Mouse (Mus musculus): ENCODE data around the gene Rnft1. TPM values are rescaled to one million over a fixed set of nuclear protein-coding genes. Genes with fewer than 3 reads are reported as not detected.
A peak's percentile ranks its signal among the peaks of the same experiment; 100 is the strongest.
"Not testable (repeated sequence)": the region's sequence is repeated elsewhere in the genome, so short reads cannot be mapped to it uniquely, and the experiment has no call there.

Rnft1 gene
- polyA plus RNA-seq (2017; shearing (Covaris generic)) = 10 to 100 TPM; 46.0 to 49.9 TPM

DNA sequence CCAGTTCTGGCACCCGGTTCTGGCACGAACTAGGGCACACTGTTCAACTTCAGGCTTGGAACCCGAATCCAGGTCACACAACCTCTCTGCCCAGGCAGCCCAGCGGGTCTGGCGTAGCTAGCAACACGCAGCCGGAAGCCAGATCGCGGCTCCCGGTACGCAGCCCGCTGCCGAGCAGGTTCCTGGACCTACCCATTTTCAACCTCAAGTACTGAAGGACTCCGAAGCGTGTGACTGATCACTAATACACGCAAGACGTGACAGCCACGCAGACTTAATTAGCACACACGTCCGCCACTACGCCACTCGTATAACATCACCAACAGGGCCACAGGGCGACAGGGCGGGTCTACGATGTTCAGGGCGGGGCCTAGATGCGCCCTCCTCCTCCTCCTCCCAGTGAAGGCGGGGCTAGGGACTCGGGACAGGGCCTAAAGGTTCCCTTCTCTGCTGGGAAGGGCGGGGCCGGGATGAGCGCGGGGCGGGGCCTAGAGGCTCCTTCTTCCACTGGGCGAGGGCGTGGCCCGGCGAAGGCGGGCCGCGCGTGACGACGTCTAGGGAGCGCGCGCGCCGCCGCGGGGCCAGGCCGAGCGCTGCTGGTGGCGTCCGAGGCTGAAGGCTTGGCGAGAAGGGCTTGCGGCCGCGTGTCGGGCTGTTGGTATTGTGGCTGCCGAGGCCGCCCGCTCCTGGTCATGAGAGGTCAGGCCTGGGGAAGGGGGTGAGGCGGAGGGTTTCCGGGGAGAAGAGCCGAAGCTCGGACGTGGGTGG lies at the start of gene Rnft1:
TSS of gene Rnft1 (plus strand) at position 557 of the 768 bp plus-strand sequence.
- peak; percentile 94 for ATAC-seq

DNA sequence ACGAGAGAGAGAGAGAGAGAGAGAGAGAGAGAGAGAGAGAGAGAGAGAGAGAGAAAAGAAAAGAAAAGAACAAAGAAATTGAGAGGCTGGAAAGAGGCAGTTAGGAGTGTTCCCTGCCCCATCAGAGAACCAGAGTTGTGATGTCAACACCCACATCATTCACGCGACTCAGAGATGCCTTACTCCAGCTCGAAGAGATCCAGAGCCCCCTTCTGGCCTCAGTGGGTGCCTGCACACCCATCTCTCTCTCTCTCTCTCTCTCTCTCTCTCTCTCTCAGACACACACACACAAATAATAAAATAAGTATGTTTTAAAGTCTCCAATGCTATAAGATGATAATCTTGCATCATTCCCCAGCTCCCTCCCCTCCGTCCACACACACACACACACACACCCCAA lies 47.6 kb upstream of the Rnft1 start:
- ATAC-seq = peak; percentile 39

DNA sequence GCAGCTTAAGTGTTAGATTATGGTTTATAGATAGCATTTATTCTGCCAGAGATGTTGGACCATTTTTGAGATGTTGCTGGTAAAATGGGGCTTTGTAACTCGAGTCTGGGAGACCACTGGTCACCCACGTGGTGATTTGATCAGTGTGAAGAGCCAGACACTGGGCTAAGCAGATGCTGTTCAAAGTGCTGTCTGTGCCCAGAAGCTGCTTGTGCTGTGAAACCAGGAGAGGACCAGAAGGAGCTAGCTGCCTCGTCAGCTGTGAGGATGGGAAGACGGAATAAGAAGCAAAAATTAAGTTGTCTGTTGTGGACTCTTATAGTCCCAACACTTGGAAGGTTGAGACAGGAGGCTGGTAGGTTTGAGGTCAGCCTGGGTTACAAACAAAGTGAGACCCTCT lies 46.2 kb upstream of the Rnft1 start:
- ATAC-seq = no peak

DNA sequence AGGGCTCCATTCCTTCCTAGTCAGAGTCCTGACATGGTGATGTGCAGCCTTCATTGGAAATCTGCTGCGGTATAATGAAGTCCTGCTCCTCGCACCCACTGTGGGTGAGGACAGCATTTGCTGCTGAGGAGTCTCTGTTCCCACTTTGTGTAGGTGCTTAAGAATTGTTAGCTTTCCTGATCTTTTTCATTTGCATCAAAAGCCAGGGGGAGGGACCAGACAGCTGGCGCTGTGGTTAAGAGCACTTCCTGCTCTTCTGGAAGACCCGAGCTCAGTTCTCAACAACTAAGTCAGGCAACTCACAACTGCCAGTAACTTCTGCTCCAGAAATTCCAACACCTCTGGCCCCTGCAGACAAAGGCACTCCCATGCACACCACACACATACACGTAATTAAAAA lies 43.7 kb upstream of the Rnft1 start:
- no peak for ATAC-seq

DNA sequence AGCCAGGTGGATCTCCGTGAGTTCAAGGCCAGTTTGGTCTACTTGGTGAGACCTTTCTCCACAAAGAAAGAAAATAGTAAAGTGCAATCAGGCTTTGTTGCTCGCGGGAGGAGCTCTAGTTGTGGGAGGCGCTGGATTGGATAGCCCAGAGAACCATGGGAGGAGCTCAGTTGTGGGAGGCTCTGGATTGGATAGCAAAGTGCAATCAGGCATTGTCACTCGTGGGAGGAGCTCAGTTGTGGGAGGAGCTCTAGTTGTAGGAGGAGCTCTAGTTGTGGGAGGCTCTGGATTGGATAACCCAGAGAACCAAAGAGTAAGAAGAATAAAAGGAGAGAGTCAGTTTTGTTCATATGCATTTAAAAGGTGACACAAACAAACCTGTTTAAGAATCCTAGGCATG lies 30.5 kb upstream of the Rnft1 start:
- ATAC-seq = no peak

DNA sequence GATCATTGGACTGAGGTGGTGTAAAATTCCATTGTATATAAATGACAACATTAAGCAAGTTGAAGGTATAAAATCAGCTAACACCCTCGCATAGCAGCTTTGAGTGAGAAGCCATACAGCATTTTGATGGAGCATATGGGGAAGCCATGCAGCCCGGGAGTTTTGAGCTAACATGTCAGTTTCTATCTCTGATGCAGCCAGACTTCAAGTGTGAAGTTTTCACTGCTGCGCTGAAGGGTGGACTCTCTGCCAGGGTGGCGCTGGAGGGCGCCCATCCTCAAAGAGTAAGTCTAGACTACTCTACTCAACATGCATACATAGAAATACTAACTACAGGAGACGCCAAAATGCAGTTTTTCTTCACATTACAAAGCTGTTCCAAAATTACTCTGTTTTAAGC lies 26.9 kb upstream of the Rnft1 start:
- ATAC-seq = no peak

DNA sequence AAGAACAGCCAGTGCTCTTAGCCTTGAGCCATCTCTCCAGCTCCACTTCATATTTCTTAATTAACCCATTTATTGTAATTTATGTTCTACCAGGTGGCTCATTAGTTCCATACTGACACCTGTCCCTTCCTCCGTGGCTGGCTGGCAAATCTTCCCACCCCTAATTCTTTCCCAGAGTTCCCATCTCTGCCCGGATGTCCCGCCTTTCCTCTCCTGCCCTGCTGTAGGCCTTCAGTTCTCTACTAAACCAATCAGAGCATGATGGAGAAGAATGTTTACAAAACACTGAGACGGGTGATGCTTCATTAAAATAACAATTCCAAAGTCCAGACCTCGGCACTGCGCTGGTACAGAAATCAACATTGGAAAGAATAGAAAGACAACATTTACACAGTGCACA lies 25.6 kb upstream of the Rnft1 start:
- no peak for ATAC-seq

DNA sequence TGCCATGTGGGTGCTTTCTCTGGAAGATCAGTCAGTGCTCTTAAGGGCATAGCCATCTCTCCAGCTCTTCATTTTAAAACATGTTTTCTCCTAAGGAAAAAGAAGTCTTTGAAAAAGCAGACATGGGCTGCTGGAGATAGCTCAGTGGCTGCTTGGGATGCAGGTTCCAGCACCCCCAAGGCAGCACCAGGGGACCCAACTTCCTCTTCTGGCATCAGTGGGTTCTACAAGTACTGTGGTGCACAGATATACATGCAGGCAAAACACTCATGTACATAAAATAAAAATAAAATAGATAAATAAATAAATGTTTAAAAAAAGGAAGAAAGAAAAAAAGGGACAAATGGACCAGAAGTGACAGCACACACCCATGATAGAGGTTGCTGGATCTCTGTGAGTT lies 21.9 kb upstream of the Rnft1 start:
- no peak for ATAC-seq

DNA sequence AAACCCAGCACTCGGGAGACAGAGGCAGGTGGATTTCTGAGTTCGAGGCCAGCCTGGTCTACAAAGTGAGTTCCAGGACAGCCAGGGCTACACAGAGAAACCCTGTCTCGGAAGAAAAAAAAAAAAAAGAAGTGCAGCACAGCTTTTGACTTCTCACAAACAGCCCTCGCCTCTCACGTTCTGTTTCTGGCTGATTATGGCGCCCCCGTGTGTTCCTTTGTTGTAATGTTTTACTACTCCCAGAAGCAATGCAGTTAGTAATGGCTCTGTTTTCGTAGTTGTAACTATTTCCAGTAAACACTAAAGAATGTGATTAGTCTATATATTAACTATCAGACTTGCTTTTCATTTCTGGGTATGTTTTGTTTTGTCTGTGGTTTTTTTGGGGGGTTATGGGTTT lies 20.2 kb upstream of the Rnft1 start:
- not testable (repeated sequence) for ATAC-seq

DNA sequence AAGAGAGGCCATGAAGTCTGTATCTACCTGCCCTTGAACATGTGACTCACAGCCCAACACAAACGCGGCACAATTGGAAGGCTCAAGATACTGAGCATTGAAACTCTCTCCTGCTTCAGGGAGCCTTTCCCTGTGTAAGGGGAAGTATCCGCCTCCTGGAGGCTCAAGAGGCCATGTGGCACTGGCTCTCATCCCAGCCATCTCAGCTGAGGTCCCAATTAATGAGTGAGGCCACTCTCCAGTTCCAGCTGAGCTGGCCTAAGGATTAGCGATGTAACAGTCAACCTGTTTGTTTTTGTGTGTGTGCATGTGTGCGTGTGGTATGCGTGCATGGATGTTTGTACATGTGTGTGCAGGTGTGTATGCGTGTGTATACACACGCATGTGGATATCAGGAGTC lies 16.1 kb upstream of the Rnft1 start:
- ATAC-seq = no peak

DNA sequence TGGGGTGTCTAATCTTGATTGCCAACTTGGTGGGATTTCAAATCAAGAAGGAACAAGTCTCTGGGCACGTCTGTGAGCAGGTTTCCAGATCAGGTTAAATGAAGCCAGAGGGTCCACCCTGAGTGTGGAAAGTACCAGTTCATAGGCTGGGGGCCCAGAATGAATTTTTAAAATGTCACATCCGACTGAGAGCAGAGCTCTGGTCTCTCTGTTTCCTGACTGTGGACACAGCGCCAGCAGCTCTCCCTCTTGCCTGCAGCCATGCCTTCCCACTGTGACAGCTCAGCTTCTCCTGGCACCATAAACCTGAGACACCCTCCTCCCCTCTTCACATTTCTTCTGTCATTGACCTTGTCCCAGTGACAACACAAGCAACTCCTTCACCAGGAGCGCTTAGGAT lies 15.5 kb upstream of the Rnft1 start:
- ATAC-seq = no peak

DNA sequence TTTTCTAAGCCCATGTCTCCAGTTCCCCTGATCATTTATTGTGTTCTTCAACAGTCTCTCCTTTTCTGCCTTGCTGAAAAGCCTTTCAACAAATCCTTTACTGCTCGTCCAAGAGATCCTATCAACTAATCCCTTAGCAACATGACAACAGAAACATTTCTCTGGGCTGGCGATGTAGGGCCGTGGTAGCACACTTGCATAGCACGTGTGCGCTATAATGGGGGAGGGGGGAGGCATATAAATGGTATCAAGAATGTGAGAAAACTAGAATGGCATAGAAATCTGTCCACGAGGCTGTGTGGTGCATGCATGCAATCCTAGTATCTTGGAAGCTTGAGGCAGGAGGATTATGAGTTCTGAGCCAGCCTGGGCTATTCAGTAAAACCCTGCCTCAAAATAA lies 12.7 kb upstream of the Rnft1 start:
- no peak for ATAC-seq

DNA sequence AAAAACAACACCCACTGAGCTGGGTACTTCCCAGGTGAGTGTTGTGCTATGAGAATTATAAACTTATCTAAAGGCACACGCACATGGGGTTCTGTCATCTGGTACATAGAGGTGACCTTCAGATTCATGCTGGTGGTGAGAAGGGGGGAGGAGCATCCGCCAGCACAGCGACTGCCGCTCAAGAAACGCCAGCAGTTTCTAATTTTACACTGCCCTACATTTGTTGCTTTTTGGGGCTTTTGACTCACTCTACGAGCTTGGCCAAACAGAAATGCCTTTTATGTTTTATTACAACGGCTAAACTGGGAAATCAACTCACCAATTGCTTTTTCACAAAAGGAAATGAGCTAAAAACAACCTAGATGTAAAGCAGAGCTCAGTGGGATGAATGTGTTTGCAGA lies 11.7 kb upstream of the Rnft1 start:
- ATAC-seq = peak; percentile 85

DNA sequence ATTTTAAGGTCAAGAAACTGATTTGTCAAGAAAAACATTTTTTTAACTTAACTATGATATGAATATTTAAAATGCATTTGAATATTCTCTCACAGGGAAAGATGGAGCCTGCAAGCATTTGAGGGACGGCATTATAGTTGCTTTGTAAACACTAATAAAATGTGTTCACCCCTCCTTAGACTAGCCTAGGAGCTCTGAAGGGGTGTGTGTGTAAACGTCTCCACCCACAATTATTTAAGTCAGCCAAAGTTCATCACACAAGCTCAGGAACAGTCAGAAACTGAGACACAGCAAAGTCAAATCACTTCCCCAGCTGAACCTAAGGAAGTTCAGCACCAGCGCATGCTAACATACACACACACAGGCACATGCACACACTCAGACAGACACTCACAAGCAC lies 10.9 kb upstream of the Rnft1 start:
- ATAC-seq = no peak

DNA sequence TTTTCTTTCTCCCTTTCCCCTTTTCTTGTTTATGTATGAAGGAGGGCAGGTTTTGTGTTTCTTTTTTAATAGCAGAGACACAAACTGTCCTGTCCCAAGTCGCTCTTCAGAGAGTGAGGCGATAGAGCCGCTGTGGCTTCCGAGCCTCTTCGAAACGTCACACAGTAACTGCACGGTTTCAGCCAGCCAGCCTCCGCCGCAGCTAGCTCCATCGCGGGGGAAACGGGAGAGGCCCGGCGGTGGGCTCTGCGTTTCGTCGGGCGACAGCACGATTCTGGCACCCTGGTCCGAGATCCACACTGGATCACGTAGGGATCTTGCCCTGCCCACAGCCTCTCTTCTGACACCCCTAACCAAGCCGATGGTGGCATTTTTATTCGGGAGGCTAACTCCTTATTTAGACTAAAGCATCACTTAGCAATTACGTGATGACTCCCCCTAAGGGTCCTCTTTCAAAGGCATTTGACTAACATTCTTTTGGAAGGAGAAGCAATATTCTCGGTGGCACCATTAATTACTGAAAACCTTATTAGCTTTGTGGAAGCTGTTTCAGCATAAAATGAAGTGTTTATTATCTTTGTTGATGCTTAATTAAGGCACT lies 553 bp downstream of the Rnft1 start:
- ATAC-seq = peak; percentile 16

DNA sequence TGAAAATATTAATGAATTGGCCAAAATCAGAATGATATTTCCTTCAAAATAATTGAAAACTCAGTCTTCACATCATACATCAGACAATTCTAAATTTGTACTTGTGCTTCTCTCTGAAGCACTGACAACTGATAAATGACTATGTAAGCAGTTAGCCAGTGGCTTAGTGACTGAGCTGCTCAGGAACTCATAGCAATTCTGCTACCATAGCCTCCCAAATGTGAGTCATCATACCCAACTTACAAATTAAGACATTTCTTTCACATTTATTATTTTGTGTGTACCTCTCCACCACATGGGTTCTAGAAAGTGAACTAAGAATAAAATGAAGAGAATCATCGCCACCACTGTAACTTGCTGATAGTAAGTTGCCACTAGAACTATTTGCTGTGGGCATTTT lies 6.3 kb downstream of the Rnft1 start:
- no peak for ATAC-seq

DNA sequence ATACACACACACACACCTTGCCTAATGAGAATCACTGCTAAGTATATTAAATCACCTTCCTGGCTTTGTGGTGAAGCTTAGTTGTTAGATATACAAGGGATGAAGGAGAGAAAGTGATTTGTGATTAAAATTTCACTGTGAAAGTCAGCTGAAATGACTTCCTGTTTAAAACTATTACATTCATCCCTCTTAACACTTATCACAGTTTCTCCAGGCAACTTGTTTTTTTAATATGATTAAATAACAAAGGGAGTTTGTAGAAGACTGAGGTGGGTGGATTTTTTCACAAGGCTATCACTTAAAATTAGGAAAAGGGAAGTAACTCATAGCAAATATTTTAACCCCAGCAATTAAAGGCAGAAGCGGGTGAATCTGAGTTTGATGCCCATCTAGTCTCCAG lies 12.9 kb downstream of the Rnft1 start:
- no peak for ATAC-seq

DNA sequence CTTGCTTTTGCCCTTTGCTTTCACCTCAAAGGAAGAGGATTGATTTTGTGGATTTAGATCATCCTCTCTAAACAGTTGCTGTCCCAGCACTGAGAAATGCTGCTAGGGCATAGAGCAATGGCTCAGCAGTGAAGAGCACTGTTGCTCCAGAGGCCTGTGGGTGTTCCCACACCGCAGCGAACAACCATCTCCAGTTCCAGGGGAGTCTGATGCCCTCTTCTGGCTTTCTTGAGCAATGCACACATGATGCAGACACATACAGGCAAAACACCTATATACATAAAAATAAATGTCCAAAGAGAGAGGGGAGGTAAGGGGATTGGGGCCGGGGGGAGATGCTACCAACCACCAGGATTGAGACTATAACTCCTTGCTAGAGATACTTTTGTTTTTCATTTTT lies 13.5 kb downstream of the Rnft1 start:
- ATAC-seq = no peak

DNA sequence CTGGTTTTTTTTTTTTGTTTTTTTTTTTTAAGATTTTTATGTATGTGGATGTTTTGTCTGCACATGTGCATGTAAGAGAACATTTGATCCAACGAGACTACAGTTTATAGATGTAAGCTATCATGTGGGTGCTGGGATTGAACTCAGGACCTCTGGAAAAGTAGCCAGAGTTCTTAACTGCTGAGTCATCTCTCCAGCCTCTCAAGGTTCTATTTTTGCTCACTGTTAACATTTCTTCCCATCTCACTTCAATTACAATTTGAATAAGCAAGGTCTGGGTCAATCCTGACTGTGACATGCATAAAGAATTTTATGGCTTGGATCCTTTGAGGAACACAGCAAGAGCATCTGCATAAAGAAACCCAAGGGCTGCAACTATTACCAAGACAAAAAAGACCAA lies 16.3 kb downstream of the Rnft1 start:
- ATAC-seq = no peak

DNA sequence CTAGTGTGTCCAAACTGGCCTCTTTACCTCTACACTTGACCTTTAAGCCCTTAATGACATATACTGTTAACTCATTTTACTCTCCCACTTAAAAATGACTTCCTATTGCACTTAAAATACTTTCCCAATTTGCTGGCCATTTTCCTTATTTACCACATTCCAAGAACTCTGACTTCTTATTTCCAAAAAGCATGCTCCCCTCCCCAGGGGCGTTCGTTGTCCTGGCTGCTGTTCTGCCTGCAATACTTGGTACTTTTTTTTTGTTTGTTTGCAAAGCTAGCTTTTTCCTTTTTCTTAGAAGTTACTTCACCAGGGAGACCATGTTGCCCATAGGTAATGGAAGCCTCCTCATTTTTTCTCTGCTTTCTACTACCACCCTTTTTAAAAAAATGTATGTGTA lies 18.7 kb downstream of the Rnft1 start:
- no peak for ATAC-seq

DNA sequence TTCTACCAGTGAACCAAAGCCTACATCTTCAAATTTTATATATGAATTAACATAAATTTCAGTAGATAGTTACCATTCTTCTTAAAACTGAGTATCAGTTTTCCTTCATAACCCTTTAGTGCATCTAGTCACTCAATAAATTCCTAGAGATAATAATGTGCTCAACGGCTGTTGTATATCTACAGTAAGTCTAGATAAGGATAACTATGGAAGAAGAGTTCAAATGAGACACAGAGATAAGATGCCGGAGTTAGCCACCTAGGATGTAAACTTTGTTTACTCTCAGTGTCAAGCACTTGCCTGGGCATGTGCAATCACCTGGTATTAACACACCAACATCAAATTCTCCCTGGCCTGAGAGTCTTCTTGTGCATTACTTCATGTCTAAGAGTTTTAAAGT lies 22.9 kb downstream of the Rnft1 start:
- ATAC-seq = no peak

DNA sequence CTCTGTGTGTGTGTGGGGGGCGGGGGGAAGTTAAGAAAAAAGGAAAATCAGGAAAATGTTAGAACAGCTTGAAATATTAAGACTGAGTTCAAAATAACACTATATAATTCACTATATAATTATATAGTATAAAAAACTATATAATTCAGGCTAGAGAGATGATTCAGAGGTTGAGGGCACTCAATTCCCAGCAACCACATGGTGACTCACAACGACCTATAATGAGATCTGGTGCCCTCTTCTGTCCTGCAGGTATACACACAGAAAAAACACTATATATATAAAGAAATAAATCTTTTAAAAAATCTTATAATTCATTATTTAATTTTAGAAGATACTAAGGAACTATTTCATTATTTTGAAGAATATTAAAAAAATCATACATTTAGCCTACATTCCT lies 23.5 kb downstream of the Rnft1 start:
- no peak for ATAC-seq

DNA sequence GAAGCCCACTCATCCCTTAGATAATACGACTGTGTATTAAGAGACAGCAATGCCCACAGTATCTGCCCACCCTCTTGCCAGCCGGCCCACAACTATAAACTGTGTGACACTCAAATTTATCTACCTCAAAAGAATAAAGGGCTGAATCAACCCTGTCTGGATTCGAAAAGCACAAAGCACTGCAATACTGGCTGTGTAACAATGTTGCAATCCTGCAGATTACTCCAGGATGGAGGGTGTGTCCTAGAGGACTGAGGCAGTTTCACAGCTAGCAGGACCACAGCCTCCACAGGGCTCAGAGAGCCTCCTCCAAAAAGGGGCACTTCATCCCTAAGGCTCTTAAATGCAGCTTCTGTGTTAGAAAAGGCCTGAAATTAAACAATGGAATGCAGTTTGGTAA lies 32.2 kb downstream of the Rnft1 start:
- no peak for ATAC-seq

DNA sequence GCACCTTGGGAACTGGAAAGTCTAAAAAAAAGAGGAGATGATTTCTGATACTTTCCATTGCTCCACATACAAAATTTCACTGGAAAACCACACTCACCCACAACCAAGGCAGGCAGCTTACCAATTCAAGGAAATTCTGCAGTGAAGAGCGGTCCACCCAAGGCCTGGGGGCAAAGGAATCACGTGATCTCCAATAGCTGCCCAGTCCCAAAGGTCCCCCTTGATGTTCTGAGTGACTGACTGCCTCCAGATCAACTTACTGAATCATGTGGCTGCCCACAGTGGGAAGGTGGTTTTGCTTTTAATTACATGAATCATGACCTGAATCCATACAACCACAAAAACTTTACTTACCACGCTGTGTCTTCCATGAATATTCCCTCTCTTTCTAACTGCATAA lies 32.8 kb downstream of the Rnft1 start:
- no peak for ATAC-seq

DNA sequence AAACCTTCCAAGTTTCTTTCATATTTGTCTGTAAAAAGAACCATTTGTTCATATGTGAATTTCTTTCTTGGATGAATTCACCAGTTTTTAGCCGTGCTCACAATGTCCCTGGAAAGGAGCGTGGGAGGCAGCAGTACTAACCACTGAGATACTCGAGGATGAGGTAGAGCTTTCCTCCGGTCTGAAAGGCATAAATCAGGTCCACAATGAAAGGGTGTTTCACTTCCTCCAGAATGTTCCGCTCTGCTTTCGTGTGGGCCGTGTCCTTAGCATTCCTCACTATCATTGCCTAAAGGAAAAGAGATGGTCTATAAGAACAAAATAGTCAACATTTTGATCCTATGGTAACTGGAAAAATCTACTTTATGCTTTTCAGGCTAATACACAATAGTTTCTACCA lies 35.3 kb downstream of the Rnft1 start:
- ATAC-seq = no peak

All from CD4-positive, CD25-positive, alpha-beta regulatory T cell, adult 4 months (primary cell).